Mouse (Mus musculus) adipose tissue, adult 10 weeks (tissue): ENCODE results near the gene Taf1c. TPM values are rescaled to one million over a fixed set of nuclear protein-coding genes. Genes with fewer than 3 reads are reported as not detected.

ENCODE experiments used
- polyA plus RNA-seq: library from polyadenylated mRNA; stranded (reverse); fragments of 350-450 nt; fragmentation: Illumina TruSeq; extraction: RNeasy Lipid Tissue Mini Kit (QIAGEN cat#74804); gene quantifications from one replicate; pipeline ENCODE4 v1.2.3, GENCODE M21; 2014; ENCODE audit warnings: low read depth, low replicate concordance

The Taf1c gene
- polyA plus RNA-seq = 6.7 TPM

GRCm38 (mm10) chr8:119604996-119605395 is at the start of gene Taf1c:
TSS of gene Taf1c (minus strand) at chr8:119605222.

GRCm38 (mm10) chr8:119635378-119635777 is 30.4 kb upstream of the Taf1c start, which contains the start of gene Kcng4:
TSS of gene Kcng4 (minus strand) at chr8:119635680.

GRCm38 (mm10) chr8:119612471-119612870 is 7.4 kb upstream of the Taf1c start, which contains the start of gene Adad2:
TSS of gene Adad2 (plus strand) at chr8:119612747.

GRCm38 (mm10) chr8:119574437-119575365 is 30.3 kb downstream of the Taf1c start, which contains the start of the genes Hsdl1 and Dnaaf1:
TSS of gene Hsdl1 (minus strand) at chr8:119575183.
TSS of gene Dnaaf1 (plus strand) at chr8:119575235.

GRCm38 (mm10) chr8:119558603-119559401 is 46.2 kb downstream of the Taf1c start, which contains the start of gene Mbtps1:
TSS of gene Mbtps1 (minus strand) at chr8:119558735.

Other genes with a start within 250 kb of the Taf1c start
- gene Mlycd, start 210.3 kb downstream of the Taf1c start, polyA plus RNA-seq = 20.8 TPM
- gene Osgin1, start 171.1 kb downstream of the Taf1c start, polyA plus RNA-seq = 17.2 TPM
- gene Necab2, start 158.5 kb downstream of the Taf1c start, polyA plus RNA-seq = 1.3 TPM
- gene Slc38a8, start 103.5 kb downstream of the Taf1c start, polyA plus RNA-seq = 0.15 TPM
- gene Mbtps1, start 46.5 kb downstream of the Taf1c start, polyA plus RNA-seq = 84.9 TPM
- gene Hsdl1, start 30.0 kb downstream of the Taf1c start, polyA plus RNA-seq = 20.1 TPM
- gene Dnaaf1, start 30.0 kb downstream of the Taf1c start, polyA plus RNA-seq = 10.7 TPM
- 0.41 TPM for gene Adad2, start 7.5 kb upstream of the Taf1c start, polyA plus RNA-seq
- 3.2 TPM for gene Kcng4, start 30.5 kb upstream of the Taf1c start, polyA plus RNA-seq
- gene Wfdc1, start 61.1 kb upstream of the Taf1c start, polyA plus RNA-seq = 26.7 TPM
- 0.38 TPM for gene Atp2c2, start 94.8 kb upstream of the Taf1c start, polyA plus RNA-seq
- 10.6 TPM for gene Tldc1, start 173.2 kb upstream of the Taf1c start, polyA plus RNA-seq
- 57.5 TPM for gene Cotl1, start 235.3 kb upstream of the Taf1c start, polyA plus RNA-seq